Mouse (Mus musculus): ENCODE results near the gene Cd36.

Gene Cd36

DNA sequence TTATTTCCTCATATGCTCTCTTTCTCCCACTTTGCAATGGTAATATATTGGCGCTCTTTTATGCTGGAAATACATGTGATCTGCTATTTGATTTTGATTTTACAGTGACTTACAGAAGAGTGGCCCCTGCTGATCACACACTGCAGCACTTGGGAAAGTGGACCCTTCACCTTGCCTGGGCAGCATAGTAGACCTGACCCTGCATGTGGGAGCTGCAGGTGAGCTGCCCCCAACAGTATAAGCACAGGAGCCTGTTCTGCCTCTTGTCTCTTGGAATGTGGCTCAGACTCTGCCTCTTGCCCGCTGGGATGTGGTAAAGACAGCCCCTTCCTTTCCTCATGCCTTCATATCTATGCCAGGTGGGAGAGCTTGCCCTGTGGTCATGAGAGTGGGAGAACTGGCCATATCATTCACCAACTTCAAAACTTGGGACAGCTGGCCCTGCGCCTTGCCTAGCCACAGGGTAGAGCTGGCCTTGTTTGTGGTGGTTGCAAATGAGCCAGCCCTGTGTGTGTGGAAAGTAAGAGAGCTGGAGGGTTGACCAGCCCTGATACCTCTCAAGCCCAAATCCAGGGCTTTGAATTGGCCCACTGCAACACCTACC, 81.7 kb downstream of the Cd36 start:
- no peak for DNase-seq (ENCODE audit: low read depth, low spot score)

DNA sequence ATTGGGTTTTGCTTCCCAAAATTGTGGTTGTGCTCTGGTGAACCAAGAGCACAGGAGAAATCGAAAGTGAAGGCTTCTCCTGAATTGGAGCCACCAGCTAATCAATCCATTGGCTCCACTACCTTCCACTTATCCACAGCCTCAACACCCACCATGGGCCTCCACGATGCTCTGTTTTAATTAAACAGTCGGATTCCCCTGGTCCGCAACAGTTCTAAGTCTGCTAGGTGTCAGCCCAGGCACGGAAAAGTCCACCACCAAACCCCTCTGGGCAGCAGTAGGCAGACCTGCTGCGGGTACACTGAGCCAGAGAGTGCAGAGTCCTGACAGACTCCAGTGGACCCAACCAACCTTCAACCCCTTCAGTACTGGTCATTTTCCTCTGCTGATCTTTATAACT, 112.0 kb downstream of the Cd36 start:
- peak; percentile 100 for DNase-seq (ENCODE audit: low read depth, low spot score)

- DNase-seq (ENCODE audit: low read depth, low spot score) = no peak
Observed at GRCm38 (mm10) chr5:17770328-17770727, 118.3 kb downstream of the Cd36 start.

GRCm38 (mm10) chr5:17766006-17766677, 122.5 kb downstream of the Cd36 start:
- peak; percentile 61 for DNase-seq (ENCODE audit: low read depth, low spot score)

- DNase-seq (ENCODE audit: low read depth, low spot score) = no peak
Observed at GRCm38 (mm10) chr5:17753471-17754005, 135.1 kb downstream of the Cd36 start.

DNA sequence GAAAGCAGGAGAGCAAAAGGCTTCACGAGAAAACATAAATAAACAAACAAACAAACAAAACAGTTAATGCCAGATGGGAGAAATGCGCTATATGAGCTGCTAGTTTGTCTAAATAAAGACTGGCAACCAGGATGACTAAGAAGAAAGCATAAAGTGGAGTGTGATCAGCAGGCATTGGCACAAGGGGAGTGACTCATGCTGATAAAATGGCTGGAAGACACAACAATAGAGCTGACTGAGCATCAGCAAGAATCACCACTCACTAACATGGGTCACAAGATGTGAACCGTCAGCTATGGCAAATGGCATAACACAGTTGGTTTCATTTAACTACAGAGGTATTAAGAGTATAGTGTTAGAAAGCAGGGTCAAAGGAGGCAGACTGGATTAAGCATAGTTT, 140.3 kb downstream of the Cd36 start:
- DNase-seq (ENCODE audit: low read depth, low spot score) = no peak

DNA sequence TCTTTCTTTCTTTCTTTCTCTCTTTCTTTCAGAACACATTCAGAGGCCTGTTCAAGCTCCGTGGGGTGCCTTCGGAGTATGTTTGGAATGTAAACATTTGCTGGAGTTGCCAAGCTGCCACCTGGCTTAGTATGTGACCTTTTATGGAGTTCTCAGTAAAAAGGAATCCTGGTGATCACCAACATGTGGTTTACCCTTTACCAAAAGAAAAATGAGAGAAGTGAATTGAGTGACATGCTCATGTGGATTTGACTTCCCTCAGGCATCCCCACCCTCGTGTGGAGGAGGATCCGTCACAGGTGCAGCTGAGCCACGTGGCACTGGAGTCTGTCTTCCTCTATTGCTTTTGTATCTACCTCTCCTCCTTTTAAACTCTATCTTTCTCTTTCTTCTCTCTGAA, 141.5 kb downstream of the Cd36 start:
- peak; percentile 74 for DNase-seq (ENCODE audit: low read depth, low spot score)

GRCm38 (mm10) chr5:17746520-17746919, 142.1 kb downstream of the Cd36 start:
- peak; percentile 37 for DNase-seq (ENCODE audit: low read depth, low spot score)

GRCm38 (mm10) chr5:17739805-17740204, 148.8 kb downstream of the Cd36 start:
- peak; percentile 55 for DNase-seq (ENCODE audit: low read depth, low spot score)
